Mouse (Mus musculus) urinary bladder, postnatal 25 days (tissue): ENCODE measurements around the gene Ppt2.

ENCODE experiments used
- DNase-seq: peaks from one replicate; pipeline ENCODE4 v3.0.0; 2022; ENCODE audit warnings: low spot score

Ppt2 gene

DNA sequence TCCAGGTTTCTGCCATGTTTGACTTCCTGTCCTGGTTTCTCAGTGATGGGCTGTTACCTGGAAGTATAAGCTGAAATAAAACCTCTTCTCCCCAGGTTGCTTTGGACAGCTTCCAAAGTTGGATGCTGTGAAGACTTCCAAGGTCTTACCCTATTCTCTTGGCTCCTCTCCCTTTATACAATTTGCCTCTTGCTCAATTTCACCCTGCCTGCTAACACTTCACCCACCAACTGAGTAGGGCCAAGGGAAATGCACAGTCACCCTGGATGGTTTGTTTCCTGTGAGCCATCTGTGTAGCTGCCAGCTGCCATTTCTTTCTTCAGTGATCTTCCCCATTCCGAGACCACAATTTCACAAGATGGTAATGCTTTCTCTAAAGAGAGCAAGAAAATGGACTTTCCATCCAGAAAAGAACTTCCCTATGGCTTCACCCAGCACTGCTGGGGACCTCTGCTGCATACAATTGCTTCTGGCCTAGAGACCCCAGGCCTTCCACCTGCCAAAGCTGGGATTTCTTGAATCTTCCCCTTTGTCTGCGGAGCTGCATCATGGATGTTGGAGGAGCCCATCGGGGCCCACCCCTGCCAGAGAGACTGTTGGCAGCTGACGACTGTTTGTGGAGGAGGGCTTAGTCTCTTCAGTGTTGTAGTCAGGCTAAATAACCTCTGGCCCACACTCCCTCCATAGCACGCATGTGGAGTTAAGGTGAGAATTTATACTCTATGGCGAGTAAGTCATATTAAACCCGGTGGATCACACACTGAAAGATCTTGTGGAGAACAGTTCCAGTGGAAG lies 11.3 kb upstream of the Ppt2 start:
- no peak for DNase-seq

DNA sequence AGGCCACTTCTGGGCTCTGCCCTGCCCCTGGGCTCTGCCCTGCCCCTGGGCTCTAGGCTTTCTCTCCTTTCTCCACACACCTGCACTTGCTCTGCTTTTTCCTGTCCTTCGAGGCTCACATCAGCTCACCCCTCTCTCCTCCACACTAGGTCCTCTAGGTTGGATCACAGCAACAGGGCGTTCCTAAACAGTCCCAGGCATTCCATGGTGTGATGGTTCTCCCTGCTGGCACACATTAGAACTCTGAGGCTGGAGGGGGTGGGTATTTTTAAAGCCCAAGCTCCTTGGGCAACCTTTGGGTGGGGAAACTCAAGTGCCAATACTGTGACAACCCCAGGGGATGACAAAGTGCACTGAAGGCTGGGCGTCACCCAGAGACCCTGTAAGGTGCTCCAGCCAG lies 9.1 kb upstream of the Ppt2 start:
- no peak for DNase-seq

DNA sequence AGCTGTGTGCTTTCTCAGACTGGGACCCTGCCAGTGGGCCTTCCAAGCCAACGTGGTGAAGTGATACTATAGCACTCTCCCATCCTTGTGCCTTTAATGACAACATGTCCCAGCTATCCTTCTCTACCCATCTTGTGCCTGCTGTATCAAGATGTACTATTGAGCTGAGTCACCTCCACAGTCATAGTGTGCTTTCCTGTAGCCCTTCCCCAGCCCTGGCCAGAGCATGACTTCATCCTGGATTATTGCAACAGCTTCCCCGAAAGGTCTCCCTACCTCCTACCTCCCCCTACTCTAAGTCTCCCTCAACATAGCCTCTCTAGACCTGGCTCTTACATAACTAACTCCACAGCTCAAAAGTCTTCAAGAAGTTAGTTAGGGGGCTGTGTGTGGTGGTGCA lies 7.4 kb upstream of the Ppt2 start:
- DNase-seq = no peak

DNA sequence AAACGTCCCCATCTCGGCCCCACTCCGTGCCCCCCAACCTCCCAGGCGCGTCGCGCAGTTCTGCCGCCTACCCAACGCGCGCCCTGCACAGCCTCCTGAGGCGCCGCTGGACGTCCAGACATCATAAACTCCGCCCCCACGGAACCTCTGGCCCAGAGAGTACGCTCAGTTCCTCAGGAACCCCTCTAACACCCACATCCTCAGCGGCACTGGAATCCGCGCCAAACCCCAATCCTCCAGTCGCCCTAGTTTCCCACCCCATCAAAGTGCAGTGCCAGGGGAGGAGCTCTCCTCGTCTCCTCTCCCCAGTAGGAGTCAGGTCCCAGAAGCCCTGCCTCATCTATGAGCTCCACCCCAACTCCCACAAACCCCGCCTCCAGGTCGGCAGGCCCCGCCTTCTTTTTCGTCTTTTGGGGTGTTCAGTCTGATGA lies 4.0 kb upstream of the Ppt2 start:
- peak; percentile 72 for DNase-seq

DNA sequence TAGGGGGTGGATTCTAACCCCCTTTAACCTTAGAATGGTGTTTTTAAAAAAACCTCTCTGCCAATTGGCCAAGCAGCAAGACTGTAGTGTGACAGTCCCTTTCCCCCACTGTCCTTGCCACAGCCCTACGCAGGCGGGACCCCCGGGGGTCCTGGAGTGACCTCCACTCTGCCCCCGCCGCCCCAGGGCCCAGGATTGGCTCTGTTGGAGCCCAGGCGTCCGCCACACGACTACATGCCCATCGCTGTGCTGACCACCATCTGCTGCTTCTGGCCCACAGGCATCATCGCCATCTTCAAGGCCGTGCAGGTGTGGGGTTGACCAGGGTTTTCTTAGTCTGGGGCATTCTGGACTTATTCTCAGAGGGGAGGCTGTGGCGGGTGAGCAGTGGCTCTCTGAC lies 3.3 kb upstream of the Ppt2 start:
- no peak for DNase-seq

DNA sequence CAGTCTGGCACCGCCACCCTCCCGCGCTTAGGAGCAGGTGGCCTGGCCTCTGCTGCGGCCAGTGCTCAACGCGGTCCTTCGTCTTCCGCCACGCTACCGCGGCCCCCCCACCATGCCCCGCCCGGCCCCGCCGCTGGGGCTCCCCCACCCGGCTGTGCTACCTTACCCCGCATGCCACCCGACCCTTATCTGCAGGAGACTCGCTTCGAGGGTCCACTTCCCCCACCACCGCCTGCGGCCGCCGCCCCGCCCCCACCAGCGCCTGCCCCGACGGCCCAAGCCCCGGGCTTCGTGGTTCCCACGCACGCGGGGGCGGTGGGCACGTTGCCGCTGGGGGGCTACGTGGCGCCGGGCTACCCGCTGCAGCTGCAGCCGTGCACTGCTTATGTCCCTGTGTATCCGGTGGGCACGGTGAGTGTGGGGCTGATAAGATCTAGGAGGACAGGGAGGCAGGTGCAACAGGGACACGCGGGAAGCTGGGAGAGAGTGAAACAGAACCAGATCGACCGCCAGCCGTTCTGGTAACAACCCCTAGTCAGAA lies 2.5 kb upstream of the Ppt2 start:
- no peak for DNase-seq

DNA sequence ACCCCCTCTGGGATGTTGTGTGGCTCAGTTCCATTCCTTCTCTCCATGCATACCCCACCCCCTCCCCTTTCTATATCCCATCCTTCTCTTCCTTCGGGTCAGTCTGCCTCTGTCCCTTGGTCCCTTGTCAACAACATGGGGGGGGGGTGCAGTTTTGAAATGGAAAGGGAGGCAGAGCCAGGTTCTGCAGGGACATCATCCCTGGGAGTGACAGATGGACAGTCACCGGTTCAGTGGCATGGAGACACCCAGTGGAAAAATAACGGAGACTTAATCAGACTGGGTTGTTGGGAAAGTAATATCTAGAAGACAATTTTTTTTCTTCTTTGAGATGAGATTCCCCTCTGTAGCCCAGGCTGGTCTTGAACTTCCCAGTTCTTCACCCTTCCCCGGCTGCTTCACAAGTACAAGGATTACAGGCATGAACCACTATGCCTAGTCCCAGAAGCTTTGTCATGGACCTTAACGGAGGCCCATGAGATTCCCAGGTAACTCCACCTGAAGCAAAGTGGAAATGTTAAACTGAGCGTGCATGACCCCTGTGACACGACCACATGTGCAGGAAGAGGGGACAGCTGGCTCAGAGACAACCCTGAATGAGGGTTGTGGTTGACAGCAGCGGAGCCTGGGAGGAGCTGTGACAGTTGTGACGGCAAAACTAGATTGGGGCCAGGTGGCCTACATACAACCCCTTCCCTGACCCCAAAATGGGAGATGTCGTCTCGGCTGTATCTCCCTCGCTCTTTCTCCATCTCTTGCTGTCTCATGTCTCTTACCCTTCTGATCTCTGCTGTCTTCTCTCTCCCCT lies 1.7 kb upstream of the Ppt2 start:
- no peak for DNase-seq

DNA sequence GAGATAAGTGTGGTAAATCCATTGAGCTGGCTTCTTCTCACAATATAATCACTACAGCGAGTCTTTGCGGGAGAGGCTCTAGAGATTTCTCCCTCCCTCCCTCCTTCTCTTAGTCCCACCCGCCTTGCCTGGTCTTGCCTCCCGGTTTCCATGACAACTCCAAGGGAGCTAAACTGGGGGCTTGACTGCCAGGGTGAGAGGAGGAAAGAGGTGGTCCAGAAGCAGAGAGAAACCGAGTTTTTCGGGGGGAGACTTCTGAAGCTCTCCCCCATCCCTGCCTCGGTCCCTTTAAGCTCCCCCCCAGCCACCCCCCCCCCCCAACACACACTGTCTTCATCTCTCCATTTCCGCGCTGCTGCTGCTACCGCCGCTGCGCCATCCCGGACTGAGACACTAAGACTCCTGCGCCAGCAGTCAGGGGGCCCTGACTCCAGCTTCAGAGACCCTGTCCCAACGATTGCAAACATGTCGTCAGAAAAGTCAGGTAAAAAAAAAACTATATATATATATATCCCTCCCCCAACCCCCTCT lies 976 bp upstream of the Ppt2 start, which contains the start of gene Prrt1:
Gene Prrt1, plus strand, starts transcription at position 313 of the 531 bp plus-strand sequence.
- no peak for DNase-seq

DNA sequence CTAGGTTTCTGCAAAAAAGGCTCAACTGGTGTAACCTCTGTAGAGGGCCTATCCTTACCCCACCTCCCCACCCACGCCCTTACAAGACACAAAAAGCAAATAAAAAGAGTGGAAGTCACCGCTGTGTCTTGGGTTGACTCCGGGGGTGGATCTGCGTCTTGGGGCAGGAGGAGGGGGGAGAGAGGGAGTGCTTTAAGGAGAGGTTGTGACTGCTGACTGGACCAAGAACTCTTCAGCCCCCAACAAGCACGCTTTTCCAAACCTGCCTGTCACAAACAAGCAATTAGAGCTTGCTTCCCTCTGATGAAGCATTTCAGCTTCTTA lies 296 bp upstream of the Ppt2 start:
- no peak for DNase-seq

DNA sequence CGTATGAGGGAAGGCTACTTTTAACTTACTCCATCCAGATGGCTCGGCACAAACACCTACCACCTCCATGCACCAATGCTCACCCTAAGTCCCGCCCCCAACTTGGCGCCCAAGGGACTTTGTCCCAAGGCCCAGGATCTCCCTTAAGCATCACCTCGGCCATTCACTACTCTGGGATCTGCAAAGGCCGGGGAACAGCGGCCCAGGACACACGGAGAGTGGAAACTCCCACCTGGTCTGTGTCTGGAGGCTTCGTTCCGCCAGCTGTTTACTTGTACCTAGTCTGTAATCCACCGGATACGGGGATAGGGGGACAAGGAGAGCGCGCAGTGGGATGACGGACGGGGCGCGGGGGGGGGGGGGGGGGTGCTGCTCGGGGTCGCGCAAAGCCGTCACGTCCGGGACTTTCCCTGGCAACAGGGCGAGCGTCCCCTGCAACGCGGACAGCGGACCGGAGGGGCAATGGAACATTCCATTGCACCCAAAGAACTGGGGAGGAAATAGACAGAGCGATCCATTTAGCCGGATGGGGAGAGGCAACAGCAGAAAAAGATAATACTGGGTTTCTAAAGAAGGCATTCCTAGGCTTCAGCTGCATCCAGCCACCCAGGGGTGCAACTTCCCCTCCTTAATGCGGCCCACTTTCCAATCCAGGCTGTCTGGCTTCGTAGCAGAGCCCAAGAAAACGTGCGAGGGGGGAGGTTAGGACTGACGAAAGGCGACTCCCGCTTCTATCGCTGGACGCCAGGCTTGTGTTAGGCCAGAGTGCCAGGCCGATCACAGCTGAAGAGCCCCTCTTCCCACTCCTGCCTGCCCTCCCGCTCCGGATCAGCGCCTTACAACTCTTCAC lies 992 bp downstream of the Ppt2 start:
- peak; percentile 66 for DNase-seq

DNA sequence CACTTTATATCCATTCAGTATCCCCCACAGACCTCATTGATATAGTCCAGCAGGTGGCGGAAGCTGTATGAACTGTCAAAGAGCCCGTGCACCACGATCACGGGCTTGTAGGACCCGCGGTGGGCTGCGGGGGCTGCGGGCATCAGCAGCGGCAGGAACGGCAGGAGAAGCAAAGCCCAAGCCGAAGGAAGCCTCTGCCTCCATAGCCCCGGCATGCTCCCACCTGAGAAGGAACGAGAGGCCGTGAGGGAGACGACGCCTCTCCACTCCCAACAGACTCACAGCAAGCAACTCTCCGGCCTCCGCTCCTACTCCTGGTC lies 1.6 kb downstream of the Ppt2 start:
- no peak for DNase-seq

DNA sequence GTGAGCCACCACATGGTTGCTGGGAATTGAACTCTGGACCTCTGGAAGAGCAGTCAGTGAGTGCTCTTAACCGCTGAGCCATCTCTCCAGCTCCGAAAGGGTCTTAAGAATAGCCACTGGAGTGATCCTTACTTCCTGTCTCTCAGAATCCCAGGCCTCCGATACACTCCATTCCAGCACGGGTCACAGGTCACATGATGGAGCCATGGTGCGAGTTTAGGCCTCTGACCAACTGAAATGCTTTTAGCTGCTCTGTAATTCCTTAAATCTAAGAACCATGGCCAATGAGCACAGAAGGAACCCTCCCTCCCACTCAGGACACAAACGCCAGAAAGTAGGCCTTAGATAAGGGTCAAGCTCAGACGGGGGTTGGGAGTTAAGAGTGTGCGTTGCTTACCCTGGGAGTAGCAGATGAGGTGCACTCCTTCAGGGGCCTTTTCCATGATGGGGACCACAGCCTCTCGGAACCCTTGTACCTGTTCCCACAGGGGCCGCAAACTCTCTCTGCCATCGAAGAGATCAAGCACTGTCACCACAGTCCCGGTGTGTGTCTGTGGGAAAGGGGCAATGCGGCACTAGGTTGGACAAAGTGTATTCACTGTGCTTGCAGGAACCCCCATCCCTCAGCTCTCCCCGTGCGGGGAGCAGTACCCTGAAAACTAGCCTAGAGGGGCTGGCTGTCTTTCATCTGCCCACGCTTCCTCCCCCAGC lies 2.1 kb downstream of the Ppt2 start:
- DNase-seq = no peak

DNA sequence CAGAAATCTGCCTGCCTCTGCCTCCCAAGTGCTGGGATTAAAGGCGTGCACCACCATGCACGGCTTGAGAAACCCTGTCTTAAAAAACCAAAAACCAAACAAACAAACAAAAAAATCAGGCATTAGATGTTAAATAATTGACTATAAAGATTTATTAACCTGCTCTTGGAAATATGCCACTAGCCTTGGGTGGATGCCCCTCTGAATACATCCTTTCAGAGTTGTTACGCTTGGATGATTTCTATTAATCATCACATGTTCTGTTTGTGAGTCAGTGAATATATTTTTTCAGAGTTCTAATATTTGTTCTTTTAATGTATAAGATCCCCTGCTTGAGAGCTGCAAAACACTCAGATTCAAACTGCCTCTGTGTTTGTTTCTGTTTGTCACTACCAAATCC lies 3.3 kb downstream of the Ppt2 start:
- DNase-seq = no peak

DNA sequence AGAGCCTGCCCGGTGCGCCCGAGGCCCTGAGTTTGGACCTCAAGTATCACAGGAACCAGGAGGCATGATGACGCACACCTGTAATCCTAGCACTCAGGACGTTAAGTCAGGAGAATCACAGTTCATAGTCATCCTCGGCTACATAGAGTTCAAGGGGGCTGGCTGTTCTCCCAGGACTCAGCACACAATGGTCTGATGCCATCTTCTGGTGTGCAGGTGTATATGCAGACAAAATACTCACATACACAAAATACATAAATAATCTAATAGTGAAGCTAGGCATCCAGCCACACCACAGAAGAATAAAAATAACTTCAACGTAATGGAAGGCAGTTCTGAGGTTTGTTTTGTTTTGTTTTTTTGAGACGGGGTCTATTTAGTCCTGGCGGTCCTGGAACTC lies 5.1 kb downstream of the Ppt2 start:
- no peak for DNase-seq

DNA sequence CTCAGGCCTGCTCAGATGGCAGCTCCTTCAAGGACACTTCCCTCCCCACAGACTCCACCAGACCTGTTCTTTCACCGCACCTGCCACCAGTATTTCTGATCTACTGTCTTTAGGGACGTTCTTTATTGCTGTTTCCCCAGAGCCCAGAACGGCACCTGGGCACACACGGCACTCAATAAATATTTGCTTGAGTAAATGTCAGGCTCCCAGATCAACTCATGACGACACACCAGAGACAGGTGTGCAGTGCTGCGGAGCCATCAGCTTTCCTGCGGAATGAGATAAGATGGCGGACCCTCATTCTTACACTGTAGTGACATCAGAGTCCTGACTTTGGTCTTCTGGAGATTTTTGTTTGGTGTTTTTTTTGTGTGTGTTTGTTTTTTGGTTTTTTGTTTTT lies 7.3 kb downstream of the Ppt2 start:
- DNase-seq = no peak

DNA sequence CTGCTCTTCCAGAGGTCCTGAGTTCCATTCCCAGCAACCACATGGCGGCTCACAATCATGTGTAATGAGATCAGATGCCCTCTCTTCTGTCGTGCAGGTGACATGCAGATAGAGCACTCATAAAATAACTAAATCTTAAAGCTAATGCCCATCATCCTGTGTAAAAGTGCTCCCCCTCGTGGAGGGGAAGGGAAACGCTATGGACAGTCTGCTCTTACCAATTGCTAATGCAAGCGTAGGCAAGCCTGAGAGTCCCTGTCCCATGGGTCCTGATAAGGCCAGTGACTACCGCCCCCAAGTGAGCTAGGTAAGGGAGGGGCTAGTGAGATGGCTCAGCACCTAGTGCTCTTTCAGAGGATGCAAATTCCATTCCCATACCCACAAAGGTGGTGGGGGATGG lies 9.3 kb downstream of the Ppt2 start:
- DNase-seq = peak; percentile 70

DNA sequence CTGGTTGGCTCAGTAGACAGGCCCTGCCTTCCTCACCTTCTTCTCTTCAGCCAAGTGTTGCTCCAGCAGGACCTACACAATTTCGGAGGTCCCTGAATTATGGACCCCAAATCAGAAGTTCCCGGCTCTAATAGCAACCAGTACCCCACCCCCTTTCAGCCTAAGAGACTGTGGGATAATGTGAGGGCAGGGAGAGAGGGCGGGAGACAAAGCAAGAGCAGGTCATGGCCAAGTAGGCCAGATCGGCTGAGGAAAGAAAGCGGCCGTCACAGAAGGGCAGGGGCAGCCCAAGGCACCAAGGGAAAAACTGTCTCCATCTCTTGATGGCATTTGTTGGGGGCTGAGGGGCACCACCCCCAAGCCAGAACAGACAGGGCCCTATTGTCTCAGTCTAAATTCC lies 12.4 kb downstream of the Ppt2 start, which contains the start of gene Egfl8:
Gene Egfl8, minus strand, starts transcription at position 101 of the 400 bp plus-strand sequence.
- DNase-seq = no peak

DNA sequence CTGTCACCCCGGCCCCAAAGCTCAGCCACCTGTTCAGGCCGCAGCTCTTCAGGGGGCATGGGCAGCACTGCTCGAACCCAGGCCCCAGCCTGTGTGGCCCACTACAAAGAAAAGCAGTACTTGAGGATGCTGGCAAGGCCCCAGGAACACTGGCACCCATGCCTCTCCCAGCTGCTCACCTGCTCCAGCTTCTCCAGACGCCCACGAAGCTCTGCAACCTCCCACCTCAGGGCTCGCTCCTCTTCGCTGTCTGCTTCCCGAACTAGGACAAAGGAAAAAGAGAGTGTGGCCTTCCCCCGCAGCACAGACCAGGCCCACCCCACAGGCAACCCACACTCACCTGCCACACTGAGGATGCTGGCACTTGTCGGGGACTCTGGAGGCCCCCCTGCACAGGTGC lies 14.5 kb downstream of the Ppt2 start:
- DNase-seq = no peak

DNA sequence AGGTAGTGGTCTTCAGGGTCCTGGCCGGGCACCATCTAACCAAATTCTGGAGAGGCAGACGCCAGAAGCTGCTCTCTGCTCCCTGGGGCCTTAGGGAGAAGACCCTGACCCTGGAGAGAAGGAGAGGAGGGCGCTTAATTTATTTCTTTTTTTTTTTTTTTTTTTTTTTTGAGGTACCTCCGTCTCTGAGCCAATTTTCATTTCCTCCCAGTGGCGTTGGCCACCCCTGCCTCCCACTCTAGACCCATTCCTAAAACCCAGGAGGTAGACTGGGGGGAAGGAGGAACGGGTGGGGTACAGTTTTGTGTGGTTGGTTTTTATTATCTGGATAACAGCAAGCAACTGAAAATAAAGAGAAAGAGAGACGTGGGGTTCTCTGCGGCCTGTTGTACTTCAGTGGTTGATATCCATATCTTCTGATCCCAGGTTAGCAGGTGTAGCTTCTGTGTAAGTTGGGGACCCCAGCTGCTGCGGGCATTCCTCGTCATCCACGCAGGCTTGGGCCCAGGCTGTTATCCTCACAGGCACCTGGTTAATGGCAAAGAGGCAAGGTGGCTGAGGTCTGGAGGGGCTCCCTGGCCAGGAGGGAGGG lies 15.2 kb downstream of the Ppt2 start:
- DNase-seq = no peak

DNA sequence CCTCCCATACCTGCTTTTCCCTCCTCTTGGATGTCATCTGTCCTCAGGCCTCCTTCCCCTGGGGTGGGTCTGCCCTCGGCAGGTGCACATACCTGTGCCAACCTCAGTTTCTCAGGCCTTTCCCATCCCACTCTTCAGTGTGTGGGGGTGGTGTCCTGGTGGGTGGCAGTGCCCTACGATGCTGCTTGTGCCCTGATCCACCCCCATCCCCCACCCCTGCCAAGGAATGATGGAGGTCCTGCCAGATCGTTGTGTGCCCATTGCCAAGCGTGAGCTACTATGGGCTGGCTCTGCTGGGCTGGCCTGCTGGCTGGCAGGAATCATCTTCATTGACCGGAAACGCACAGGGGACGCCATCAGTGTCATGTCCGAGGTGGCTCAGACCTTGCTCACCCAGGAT lies 17.3 kb downstream of the Ppt2 start:
- no peak for DNase-seq

DNA sequence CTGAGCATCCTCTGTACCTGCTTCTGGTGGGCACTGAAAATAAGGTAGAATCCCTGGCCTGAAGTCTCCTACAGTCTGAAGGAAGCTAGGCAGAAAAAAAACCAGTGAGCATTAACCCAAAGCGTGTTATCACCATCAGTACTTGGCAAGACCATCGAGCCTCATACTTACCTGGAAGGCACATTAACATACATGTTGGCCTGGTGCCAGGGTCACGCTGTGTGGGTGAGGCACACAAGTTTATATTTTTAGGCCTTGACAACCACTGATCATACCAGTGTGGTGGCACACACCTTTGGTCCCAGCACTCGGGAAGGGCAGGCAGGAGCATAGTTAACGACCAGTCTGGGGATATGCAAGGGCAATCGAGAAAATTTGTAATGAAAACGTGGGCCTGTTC lies 20.3 kb downstream of the Ppt2 start:
- no peak for DNase-seq
